Mouse (Mus musculus): ENCODE measurements around the gene Gm13696. TPM values are rescaled to one million over a fixed set of nuclear protein-coding genes. Genes with fewer than 3 reads are reported as not detected.
"Not testable (repeated sequence)": the region's sequence is repeated elsewhere in the genome, so short reads cannot be mapped to it uniquely, and the experiment has no call there.

Gene Gm13696
- not detected in 2 replicates for polyA plus RNA-seq (2011; ENCODE audit: insufficient read depth, insufficient read length, low read depth, missing spikeins)

GRCm38 (mm10) chr2:83972823-83973222 is at the start of gene Gm13696:
TSS of gene Gm13696 (plus strand) at chr2:83973123.
- not testable (repeated sequence) for H3K4me1 ChIP-seq (ENCODE audit: control insufficient read depth, insufficient read depth, low read length); H3K36me3 ChIP-seq (ENCODE audit: control insufficient read depth, insufficient read depth, low read length, poor library complexity, severe bottlenecking); H3K27me3 ChIP-seq (ENCODE audit: control insufficient read depth, insufficient read depth, low read length, poor library complexity, severe bottlenecking); H3K27ac ChIP-seq (ENCODE audit: insufficient read depth, low read length); H3K9me3 ChIP-seq (replicated peaks; ENCODE audit: control insufficient read depth, insufficient read depth, low read length, poor library complexity, severe bottlenecking); H3K4me3 ChIP-seq (ENCODE audit: low read depth, low read length); H3K9ac ChIP-seq (ENCODE audit: low read depth, poor library complexity, severe bottlenecking)

GRCm38 (mm10) chr2:83929478-83930088 is 43.3 kb upstream of the Gm13696 start:
- TF ChIP-seq EP300 (IDR thresholded peaks at IDR 0.05; ENCODE audit: insufficient read depth, low read depth, low read length) (no peak), CTCF (IDR thresholded peaks at IDR 0.05; ENCODE audit: low read depth, low read length) (no peak), POLR2A (IDR thresholded peaks at IDR 0.05; ENCODE audit: insufficient read depth, low read length) (no peak)
- H3K27ac ChIP-seq (ENCODE audit: insufficient read depth, low read length), result no peak overlapping the region
- 0 out of 2 replicates have a peak, but pooled peaks cover 2% of the 10 kb centered on the region for H3K9me3 ChIP-seq (replicated peaks; ENCODE audit: control insufficient read depth, insufficient read depth, low read length, poor library complexity, severe bottlenecking)
- H3K27me3 ChIP-seq (ENCODE audit: control insufficient read depth, insufficient read depth, low read length, poor library complexity, severe bottlenecking), result no peaks in the 10 kb centered on the region
- H3K9ac ChIP-seq (ENCODE audit: low read depth, poor library complexity, severe bottlenecking), result no peak overlapping the region
- H3K4me3 ChIP-seq (ENCODE audit: low read depth, low read length), result no peak overlapping the region
- no peaks in the 10 kb centered on the region for H3K36me3 ChIP-seq (ENCODE audit: control insufficient read depth, insufficient read depth, low read length, poor library complexity, severe bottlenecking)
- no peaks in the 10 kb centered on the region for H3K4me1 ChIP-seq (ENCODE audit: control insufficient read depth, insufficient read depth, low read length)

- Histone ChIP-seq H3K4me1 (ENCODE audit: control insufficient read depth, insufficient read depth, low read length) (no peaks in the 10 kb centered on the region), H3K27ac (ENCODE audit: insufficient read depth, low read length) (no peak within 1 kb of the TSS), H3K27me3 (ENCODE audit: control insufficient read depth, insufficient read depth, low read length, poor library complexity, severe bottlenecking) (no peaks in the 10 kb centered on the region), H3K4me3 (ENCODE audit: low read depth, low read length) (peak within 1 kb of the TSS; percentile 37), H3K9me3 (replicated peaks; ENCODE audit: control insufficient read depth, insufficient read depth, low read length, poor library complexity, severe bottlenecking) (no peaks in the 10 kb centered on the region), H3K9ac (ENCODE audit: low read depth, poor library complexity, severe bottlenecking) (no peak within 1 kb of the TSS), H3K36me3 (ENCODE audit: control insufficient read depth, insufficient read depth, low read length, poor library complexity, severe bottlenecking) (no peaks in the 10 kb centered on the region)
- TF ChIP-seq POLR2A (IDR thresholded peaks at IDR 0.05; ENCODE audit: insufficient read depth, low read length) (no peak), EP300 (IDR thresholded peaks at IDR 0.05; ENCODE audit: insufficient read depth, low read depth, low read length) (no peak), CTCF (IDR thresholded peaks at IDR 0.05; ENCODE audit: low read depth, low read length) (no peak)
Measured at GRCm38 (mm10) chr2:83940931-83941361, 32.0 kb upstream of the Gm13696 start, which contains the start of gene Zswim2. TSS of gene Zswim2 (minus strand) at chr2:83941228.

GRCm38 (mm10) chr2:83941378-83941777 is 31.5 kb upstream of the Gm13696 start:
- TF ChIP-seq CTCF (IDR thresholded peaks at IDR 0.05; ENCODE audit: low read depth, low read length) (no peak), EP300 (IDR thresholded peaks at IDR 0.05; ENCODE audit: insufficient read depth, low read depth, low read length) (no peak), POLR2A (IDR thresholded peaks at IDR 0.05; ENCODE audit: insufficient read depth, low read length) (no peak)
- Histone ChIP-seq H3K27ac (ENCODE audit: insufficient read depth, low read length) (no peak overlapping the region), H3K27me3 (ENCODE audit: control insufficient read depth, insufficient read depth, low read length, poor library complexity, severe bottlenecking) (no peaks in the 10 kb centered on the region), H3K4me3 (ENCODE audit: low read depth, low read length) (no peak overlapping the region), H3K9ac (ENCODE audit: low read depth, poor library complexity, severe bottlenecking) (no peak overlapping the region), H3K4me1 (ENCODE audit: control insufficient read depth, insufficient read depth, low read length) (no peaks in the 10 kb centered on the region), H3K9me3 (replicated peaks; ENCODE audit: control insufficient read depth, insufficient read depth, low read length, poor library complexity, severe bottlenecking) (no peaks in the 10 kb centered on the region), H3K36me3 (ENCODE audit: control insufficient read depth, insufficient read depth, low read length, poor library complexity, severe bottlenecking) (no peaks in the 10 kb centered on the region)

GRCm38 (mm10) chr2:83941792-83942191 is 31.1 kb upstream of the Gm13696 start:
- H3K36me3 ChIP-seq (ENCODE audit: control insufficient read depth, insufficient read depth, low read length, poor library complexity, severe bottlenecking), result no peaks in the 10 kb centered on the region
- H3K27me3 ChIP-seq (ENCODE audit: control insufficient read depth, insufficient read depth, low read length, poor library complexity, severe bottlenecking), result no peaks in the 10 kb centered on the region
- TF ChIP-seq POLR2A (IDR thresholded peaks at IDR 0.05; ENCODE audit: insufficient read depth, low read length) (no peak), EP300 (IDR thresholded peaks at IDR 0.05; ENCODE audit: insufficient read depth, low read depth, low read length) (no peak), CTCF (IDR thresholded peaks at IDR 0.05; ENCODE audit: low read depth, low read length) (no peak)
- no peak overlapping the region for H3K9ac ChIP-seq (ENCODE audit: low read depth, poor library complexity, severe bottlenecking)
- no peaks in the 10 kb centered on the region for H3K4me1 ChIP-seq (ENCODE audit: control insufficient read depth, insufficient read depth, low read length)
- no peak overlapping the region for H3K4me3 ChIP-seq (ENCODE audit: low read depth, low read length)
- no peaks in the 10 kb centered on the region for H3K9me3 ChIP-seq (replicated peaks; ENCODE audit: control insufficient read depth, insufficient read depth, low read length, poor library complexity, severe bottlenecking)
- H3K27ac ChIP-seq (ENCODE audit: insufficient read depth, low read length), result no peak overlapping the region

- not testable (repeated sequence) for H3K4me3 ChIP-seq (ENCODE audit: low read depth, low read length); H3K36me3 ChIP-seq (ENCODE audit: control insufficient read depth, insufficient read depth, low read length, poor library complexity, severe bottlenecking); H3K27me3 ChIP-seq (ENCODE audit: control insufficient read depth, insufficient read depth, low read length, poor library complexity, severe bottlenecking); H3K9ac ChIP-seq (ENCODE audit: low read depth, poor library complexity, severe bottlenecking); H3K27ac ChIP-seq (ENCODE audit: insufficient read depth, low read length); H3K4me1 ChIP-seq (ENCODE audit: control insufficient read depth, insufficient read depth, low read length); H3K9me3 ChIP-seq (replicated peaks; ENCODE audit: control insufficient read depth, insufficient read depth, low read length, poor library complexity, severe bottlenecking)
Measured at GRCm38 (mm10) chr2:83955393-83955792, 17.5 kb upstream of the Gm13696 start, which contains the start of gene Gm13698. TSS of gene Gm13698 (plus strand) at chr2:83955693.

GRCm38 (mm10) chr2:83961203-83961602 is 11.7 kb upstream of the Gm13696 start, which contains the start of gene Gm13693:
TSS of gene Gm13693 (plus strand) at chr2:83961503.
- not testable (repeated sequence) for H3K9me3 ChIP-seq (replicated peaks; ENCODE audit: control insufficient read depth, insufficient read depth, low read length, poor library complexity, severe bottlenecking); H3K4me1 ChIP-seq (ENCODE audit: control insufficient read depth, insufficient read depth, low read length); H3K27ac ChIP-seq (ENCODE audit: insufficient read depth, low read length); H3K36me3 ChIP-seq (ENCODE audit: control insufficient read depth, insufficient read depth, low read length, poor library complexity, severe bottlenecking); H3K4me3 ChIP-seq (ENCODE audit: low read depth, low read length); H3K9ac ChIP-seq (ENCODE audit: low read depth, poor library complexity, severe bottlenecking); H3K27me3 ChIP-seq (ENCODE audit: control insufficient read depth, insufficient read depth, low read length, poor library complexity, severe bottlenecking)

- not testable (repeated sequence) for H3K4me1 ChIP-seq (ENCODE audit: control insufficient read depth, insufficient read depth, low read length); H3K36me3 ChIP-seq (ENCODE audit: control insufficient read depth, insufficient read depth, low read length, poor library complexity, severe bottlenecking); H3K9me3 ChIP-seq (replicated peaks; ENCODE audit: control insufficient read depth, insufficient read depth, low read length, poor library complexity, severe bottlenecking); H3K4me3 ChIP-seq (ENCODE audit: low read depth, low read length); H3K27ac ChIP-seq (ENCODE audit: insufficient read depth, low read length); H3K9ac ChIP-seq (ENCODE audit: low read depth, poor library complexity, severe bottlenecking); H3K27me3 ChIP-seq (ENCODE audit: control insufficient read depth, insufficient read depth, low read length, poor library complexity, severe bottlenecking)
Measured at GRCm38 (mm10) chr2:83967013-83967412, 5.9 kb upstream of the Gm13696 start, which contains the start of gene Gm13695. TSS of gene Gm13695 (plus strand) at chr2:83967313.

- H3K4me1 ChIP-seq (ENCODE audit: control insufficient read depth, insufficient read depth, low read length); H3K27me3 ChIP-seq (ENCODE audit: control insufficient read depth, insufficient read depth, low read length, poor library complexity, severe bottlenecking); H3K9ac ChIP-seq (ENCODE audit: low read depth, poor library complexity, severe bottlenecking); H3K36me3 ChIP-seq (ENCODE audit: control insufficient read depth, insufficient read depth, low read length, poor library complexity, severe bottlenecking); H3K27ac ChIP-seq (ENCODE audit: insufficient read depth, low read length); H3K4me3 ChIP-seq (ENCODE audit: low read depth, low read length); H3K9me3 ChIP-seq (replicated peaks; ENCODE audit: control insufficient read depth, insufficient read depth, low read length, poor library complexity, severe bottlenecking): not testable (repeated sequence)
Measured at GRCm38 (mm10) chr2:83978633-83979032, 5.7 kb downstream of the Gm13696 start, which contains the start of gene Gm13694. TSS of gene Gm13694 (plus strand) at chr2:83978933.
